Mouse (Mus musculus) right cerebral cortex, postnatal 25 days (tissue): ENCODE measurements around the gene Prss45.
A peak's percentile ranks its signal among the peaks of the same experiment; 100 is the strongest.

Experiments used
- DNase-seq: peaks from one replicate; pipeline ENCODE4 v3.0.0; 2022

The Prss45 gene

GRCm38 (mm10) chr9:110858523-110858922 lies 24.1 kb downstream of the Prss45 start:
- DNase-seq = no peak

- no peak for DNase-seq
These were observed 24.7 kb downstream of the Prss45 start for GRCm38 (mm10) chr9:110858967-110859596.

- DNase-seq = peak; percentile 55
These were observed 36.6 kb downstream of the Prss45 start for GRCm38 (mm10) chr9:110871030-110871429.

GRCm38 (mm10) chr9:110873681-110874659 lies 39.6 kb downstream of the Prss45 start:
- no peak for DNase-seq

- DNase-seq = no peak
These were observed 40.3 kb downstream of the Prss45 start for GRCm38 (mm10) chr9:110874660-110875191.

GRCm38 (mm10) chr9:110875288-110875695 lies 40.9 kb downstream of the Prss45 start:
- DNase-seq = no peak

- no peak for DNase-seq
These were observed 43.0 kb downstream of the Prss45 start for GRCm38 (mm10) chr9:110877353-110877752.

GRCm38 (mm10) chr9:110877888-110878287 lies 43.5 kb downstream of the Prss45 start:
- no peak for DNase-seq

GRCm38 (mm10) chr9:110879191-110879920 lies 45.0 kb downstream of the Prss45 start, which contains the start of gene Als2cl:
Gene Als2cl (plus strand): TSS chr9:110879870.
- DNase-seq = peak; percentile 26

- peak; percentile 43 for DNase-seq
These were observed 45.7 kb downstream of the Prss45 start, which contains the start of gene Tmie for GRCm38 (mm10) chr9:110879998-110880561. Gene Tmie (minus strand): TSS chr9:110880113.

- DNase-seq = no peak
These were observed 46.4 kb downstream of the Prss45 start for GRCm38 (mm10) chr9:110880772-110881171.

GRCm38 (mm10) chr9:110881953-110882352 lies 47.6 kb downstream of the Prss45 start:
- DNase-seq = no peak

GRCm38 (mm10) chr9:110887388-110888303 lies 53.3 kb downstream of the Prss45 start:
- DNase-seq = no peak

GRCm38 (mm10) chr9:110888935-110889334 lies 54.5 kb downstream of the Prss45 start:
- no peak for DNase-seq

GRCm38 (mm10) chr9:110890026-110890783 lies 55.8 kb downstream of the Prss45 start:
- no peak for DNase-seq
